Mouse (Mus musculus): ENCODE measurements around the gene Aldh2. TPM values are rescaled to one million over a fixed set of nuclear protein-coding genes. Genes with fewer than 3 reads are reported as not detected.

Aldh2 gene
- polyA plus RNA-seq, 3 experiments from 2014 or later, result 4.5 to 11.7 (median 6.0) TPM

- ATAC-seq, result no peak
These were observed 1.2 kb upstream of the Aldh2 start for GRCm38 (mm10) chr5:121594714-121595313.

- ATAC-seq, result peak; percentile 21
These were observed 712 bp downstream of the Aldh2 start for GRCm38 (mm10) chr5:121592816-121593407.

DNA sequence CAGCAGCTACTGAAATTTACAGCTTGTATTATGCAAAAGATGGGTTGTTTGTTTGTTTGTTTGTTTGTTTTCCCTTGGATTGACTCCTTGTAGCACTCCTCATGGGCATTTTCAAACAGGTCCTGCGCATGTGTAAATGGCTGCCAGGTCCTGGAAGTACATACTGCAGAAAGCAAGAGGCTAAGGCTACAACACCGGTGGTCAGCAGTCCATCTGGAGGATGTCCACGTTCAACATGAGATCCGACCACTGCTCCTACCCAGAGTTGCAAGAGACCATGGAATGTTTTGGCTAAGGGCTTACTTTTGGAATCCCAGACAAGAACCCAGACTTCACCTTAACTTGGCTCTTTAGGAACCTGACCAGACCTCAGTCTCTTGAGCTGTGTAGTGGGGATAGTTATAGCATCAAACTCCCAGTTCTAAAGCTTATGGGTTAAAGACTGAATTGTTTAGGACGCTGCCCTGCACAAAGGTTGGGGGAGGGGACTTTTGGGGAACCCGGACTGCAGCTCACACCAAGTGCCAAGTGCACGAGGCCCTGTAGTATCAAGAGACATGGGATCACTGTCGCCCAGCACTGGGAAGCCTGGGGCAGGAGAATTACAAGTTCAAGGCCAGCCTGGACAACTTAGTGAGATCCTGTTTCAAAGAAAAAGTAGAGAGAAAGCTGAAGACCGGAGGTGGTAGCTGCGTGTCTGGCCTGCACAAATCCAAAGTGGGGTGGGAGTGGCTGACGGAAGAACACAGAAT lies 1.4 kb downstream of the Aldh2 start:
- no peak for ATAC-seq

DNA sequence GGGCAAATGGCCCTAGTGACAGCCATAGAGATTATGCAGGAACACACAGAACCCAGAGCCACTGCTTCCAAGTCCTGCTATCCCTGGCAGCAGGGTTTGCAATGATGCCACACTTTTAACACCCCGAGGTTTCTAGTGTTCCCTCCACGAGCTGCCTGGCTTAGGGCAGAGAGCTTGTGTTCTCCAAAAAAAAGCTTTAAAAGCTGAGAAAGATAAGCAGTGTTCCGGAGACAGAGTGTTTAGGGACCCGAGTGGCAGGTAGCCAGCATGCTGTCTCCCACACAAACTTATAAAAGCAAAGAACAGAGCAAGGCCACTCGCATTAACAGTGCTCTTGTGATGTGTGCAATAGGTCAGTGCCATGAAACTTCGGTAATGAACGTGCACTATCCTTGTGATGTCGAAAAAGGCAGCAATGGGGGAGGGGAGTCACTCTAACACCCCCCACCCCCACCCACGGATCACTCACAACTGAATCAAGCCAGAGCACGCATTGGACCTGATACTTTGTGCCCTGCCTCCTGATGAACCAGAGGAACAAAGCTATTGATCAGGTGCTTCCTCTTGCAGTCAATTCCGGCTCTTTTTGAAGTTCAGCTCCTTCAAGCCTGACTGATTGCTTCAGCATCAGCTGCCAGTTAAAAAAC lies 2.1 kb downstream of the Aldh2 start:
- ATAC-seq, result no peak

- ATAC-seq, result no peak
These were observed 3.7 kb downstream of the Aldh2 start for GRCm38 (mm10) chr5:121589928-121590327.

- ATAC-seq, result no peak
These were observed 7.1 kb downstream of the Aldh2 start for GRCm38 (mm10) chr5:121586400-121587039.

GRCm38 (mm10) chr5:121585699-121586098 lies 7.9 kb downstream of the Aldh2 start:
- no peak for ATAC-seq

- ATAC-seq, result no peak
These were observed 8.6 kb downstream of the Aldh2 start for GRCm38 (mm10) chr5:121585005-121585404.

DNA sequence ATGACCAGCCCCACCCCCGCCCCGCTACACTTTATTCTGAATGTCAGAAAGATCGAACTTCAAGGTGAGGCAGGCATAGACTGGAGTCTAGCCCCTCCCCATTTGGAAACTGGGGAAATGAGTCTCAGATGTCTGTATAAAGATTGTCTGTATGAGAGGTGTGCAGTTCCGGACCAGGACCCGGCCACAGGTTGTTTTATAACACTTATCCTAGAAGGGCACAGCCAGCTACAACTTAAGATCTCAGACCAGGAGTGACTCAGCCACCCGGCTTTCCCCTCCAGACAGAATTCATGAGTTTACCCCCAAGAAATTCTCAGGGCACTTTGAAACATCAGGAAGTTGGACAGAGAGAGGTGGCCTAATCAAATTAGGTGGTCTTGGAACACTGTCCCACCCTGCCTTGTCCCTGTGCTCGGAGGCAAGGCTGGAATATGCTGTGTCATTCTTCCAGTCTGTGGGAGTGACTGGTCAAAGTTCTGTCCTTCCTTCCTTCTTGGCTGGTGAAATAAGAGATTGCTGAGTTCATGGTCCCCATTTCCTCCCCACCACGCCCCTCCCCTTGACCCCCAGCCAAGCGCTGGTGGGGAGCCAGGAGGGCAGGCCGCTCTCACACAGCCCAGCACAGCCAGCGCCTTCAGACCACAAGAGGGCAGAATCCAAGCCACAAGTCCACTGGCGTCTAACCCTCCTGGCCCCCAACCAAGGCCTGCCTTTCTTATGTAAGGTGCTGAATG lies 9.7 kb downstream of the Aldh2 start:
- no peak for ATAC-seq

DNA sequence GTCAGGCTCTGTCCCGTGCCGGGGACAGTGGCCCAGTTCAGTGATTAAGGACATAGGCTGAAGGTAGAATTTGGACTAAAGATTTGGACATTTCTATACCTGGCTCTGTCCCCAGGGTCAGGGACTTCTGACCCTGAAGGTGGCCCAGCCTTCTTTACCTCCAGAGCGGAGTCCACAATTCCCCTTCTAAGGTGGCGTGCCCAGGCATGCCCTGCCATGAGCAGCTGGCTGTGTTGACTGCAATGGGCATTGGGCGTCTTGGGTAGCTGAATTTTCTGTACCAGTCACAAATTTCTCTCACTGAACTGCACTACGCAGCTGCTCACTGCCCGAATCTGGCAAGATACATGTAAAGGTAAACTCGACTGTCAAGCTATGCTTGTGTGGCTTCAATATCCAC lies 11.7 kb downstream of the Aldh2 start:
- no peak for ATAC-seq

GRCm38 (mm10) chr5:121576927-121577488 lies 16.6 kb downstream of the Aldh2 start:
- ATAC-seq, result no peak

- no peak for ATAC-seq
These were observed 17.8 kb downstream of the Aldh2 start for GRCm38 (mm10) chr5:121575867-121576266.

GRCm38 (mm10) chr5:121574145-121574544 lies 19.5 kb downstream of the Aldh2 start:
- no peak for ATAC-seq

GRCm38 (mm10) chr5:121570787-121571186 lies 22.8 kb downstream of the Aldh2 start:
- ATAC-seq, result no peak

GRCm38 (mm10) chr5:121569881-121570420 lies 23.7 kb downstream of the Aldh2 start:
- ATAC-seq, result no peak

DNA sequence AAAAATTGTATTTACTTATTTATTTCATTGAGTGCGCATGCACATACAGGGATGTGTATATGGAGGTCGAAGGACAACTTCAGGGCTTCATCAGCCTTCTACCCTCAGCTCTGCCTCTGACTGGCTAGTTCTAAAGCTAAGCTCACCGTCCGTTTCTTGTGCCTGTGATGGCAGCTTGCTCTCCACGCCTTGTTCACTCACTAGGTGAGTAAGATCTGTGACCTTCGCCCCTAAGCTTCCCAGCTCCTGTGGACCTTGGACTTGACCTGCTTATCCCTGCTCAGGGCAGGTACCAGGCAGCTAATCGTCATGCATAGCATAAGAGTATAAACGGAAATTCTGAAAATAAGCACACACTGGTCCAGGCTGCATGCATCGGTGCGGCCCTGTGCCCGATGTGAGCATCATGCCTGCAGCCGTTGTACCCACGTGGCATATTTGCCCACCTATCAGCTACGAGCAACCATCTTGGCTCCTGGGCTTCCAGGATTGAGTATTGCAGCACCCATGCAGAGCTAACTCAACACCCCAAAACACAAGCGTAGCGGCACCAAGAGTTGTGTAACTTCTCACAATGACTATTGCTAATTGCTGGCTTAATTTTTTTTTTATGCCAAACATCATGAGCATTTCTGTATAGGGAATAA lies 27.5 kb downstream of the Aldh2 start:
- no peak for ATAC-seq

DNA sequence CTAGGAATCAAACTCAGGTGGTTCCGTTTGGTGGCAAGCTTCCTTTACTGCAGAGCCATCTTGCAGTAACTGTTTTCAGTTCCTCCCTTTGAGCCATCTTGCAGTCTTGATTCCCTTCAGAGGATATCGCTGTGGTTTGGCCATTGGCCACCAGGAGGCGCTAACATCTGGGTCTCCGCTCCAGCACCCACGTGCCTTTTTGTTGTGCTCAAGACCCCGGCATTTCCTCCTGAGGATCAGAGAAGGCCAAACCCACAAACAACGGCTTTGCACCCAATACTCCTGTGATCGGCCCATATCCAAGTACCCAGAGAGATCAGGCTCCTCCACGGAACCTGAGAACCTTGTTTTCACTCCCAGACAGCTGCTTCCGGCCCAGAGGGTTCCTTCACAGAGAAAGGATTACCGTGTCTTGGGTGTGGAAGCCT lies 29.1 kb downstream of the Aldh2 start:
- peak; percentile 84 for ATAC-seq

DNA sequence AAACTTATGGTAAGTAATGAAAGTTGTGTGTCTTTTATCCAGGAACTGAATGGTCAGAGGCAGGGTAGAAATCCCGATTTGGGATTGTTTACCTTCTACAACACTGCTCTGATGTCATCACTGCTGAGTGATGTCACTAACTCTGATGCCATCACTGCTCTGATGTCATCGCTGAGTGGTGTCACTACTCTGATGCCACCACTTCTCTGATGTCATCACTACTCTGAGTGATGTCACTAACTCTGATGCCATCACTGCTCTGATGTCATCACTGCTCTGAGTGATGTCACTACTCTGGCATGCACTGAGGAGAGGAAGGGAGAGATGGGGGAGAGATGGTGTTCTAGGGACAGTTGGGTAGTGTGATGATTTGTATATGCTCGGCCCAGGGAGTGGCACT lies 31.2 kb downstream of the Aldh2 start:
- no peak for ATAC-seq

- no peak for ATAC-seq
These were observed 44.4 kb downstream of the Aldh2 start for GRCm38 (mm10) chr5:121549196-121549595.

GRCm38 (mm10) chr5:121547084-121547483 lies 46.5 kb downstream of the Aldh2 start:
- ATAC-seq, result no peak

DNA sequence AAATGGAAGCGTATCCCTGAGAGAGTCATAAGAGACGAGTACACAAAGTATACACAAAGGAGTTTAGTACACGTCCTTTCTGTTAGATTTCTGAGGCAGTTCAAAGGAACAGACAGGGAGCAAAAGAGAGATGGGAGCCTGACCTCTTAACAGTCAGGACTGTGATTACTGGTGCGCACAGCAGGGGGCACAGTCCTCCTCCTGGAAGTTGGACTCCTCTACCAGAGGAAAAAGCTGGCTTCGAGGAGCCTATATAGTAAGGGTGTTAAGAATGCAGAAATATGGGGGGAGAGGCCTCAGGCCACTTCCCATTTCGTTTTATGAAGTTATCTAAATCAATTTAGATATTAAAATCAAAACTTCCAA lies 47.1 kb downstream of the Aldh2 start:
- no peak for ATAC-seq

Data from inflammation-experienced regulatory T-cells, adult 6 months (primary cell).